Mouse (Mus musculus) midbrain, embryonic 16.5 days (tissue): ENCODE data around the gene Pwwp2b. TPM values are rescaled to one million over a fixed set of nuclear protein-coding genes. Genes with fewer than 3 reads are reported as not detected.

Source experiments
- ATAC-seq: fragments of 200-750 bp; cut with Nextera tagmentation; 2 replicates; pipeline ENCODE4 v1.8.0; 2017; ENCODE audit warnings: moderate TSS enrichment
- H3K27ac ChIP-seq: fragments of 300-500 bp; sonication (generic); 2 replicates; pipeline ENCODE4 v1.5.1; 2014; ENCODE audit warnings: mild to moderate bottlenecking, low read length, mixed read lengths
- H3K27me3 ChIP-seq: fragments of 300-500 bp; sonication (generic); 2 replicates; pipeline ENCODE4 v1.6.1; 2014; ENCODE audit warnings: low read depth, low read length, mixed read lengths; ENCODE audit not compliant: control insufficient read depth, insufficient read depth
- H3K36me3 ChIP-seq: fragments of 300-500 bp; sonication (generic); 2 replicates; pipeline ENCODE4 v1.6.1; 2014; ENCODE audit warnings: mild to moderate bottlenecking, low read length, moderate library complexity, mixed read lengths; ENCODE audit not compliant: control insufficient read depth, insufficient read depth
- H3K4me1 ChIP-seq: fragments of 300-500 bp; sonication (generic); 2 replicates; pipeline ENCODE4 v1.6.1; 2014; ENCODE audit warnings: mild to moderate bottlenecking, low read length, mixed read lengths; ENCODE audit not compliant: control insufficient read depth, insufficient read depth
- H3K4me2 ChIP-seq: fragments of 300-500 bp; sonication (generic); 2 replicates; pipeline ENCODE4 v1.6.1; 2014; ENCODE audit warnings: mild to moderate bottlenecking, low read length, mixed read lengths
- H3K4me3 ChIP-seq: fragments of 300-500 bp; sonication (generic); 2 replicates; pipeline ENCODE4 v1.5.1; 2014; ENCODE audit warnings: low read depth, mild to moderate bottlenecking, low read length, moderate library complexity, mixed read lengths
- H3K9ac ChIP-seq: fragments of 300-500 bp; sonication (generic); 2 replicates; pipeline ENCODE4 v1.6.1; 2014; ENCODE audit warnings: low read depth, low read length, mixed read lengths
- H3K9me3 ChIP-seq: fragments of 300-500 bp; sonication (generic); replicated peaks from 2 replicates; pipeline ENCODE4 v1.6.1; 2014; ENCODE audit warnings: mild to moderate bottlenecking, low read length, mixed read lengths; ENCODE audit not compliant: control insufficient read depth, poor library complexity, severe bottlenecking
- WGBS: fragments of 180-500 bp; shearing (Covaris S2); extraction: QIAGEN DNeasy Blood & Tissue Kit; methylation state at CpG from one replicate; pipeline ENCODE4 v1.1.7; 2014; 5-methylcytosine and 5-hydroxymethylcytosine counted together
- polyA plus RNA-seq: library from polyadenylated mRNA; unstranded; fragments of >200 nt; fragmentation: Nextera tagmentation; extraction: Ambion mirVana; gene quantifications from 2 replicates; pipeline ENCODE4 v1.2.1, GENCODE M21; 2015

The Pwwp2b gene
- 4.4 and 5.1 TPM in 2 replicates for polyA plus RNA-seq

- H3K4me3 ChIP-seq, result peak within 1 kb of the TSS; percentile 66
- ATAC-seq, result peak; percentile 69
- H3K4me2 ChIP-seq, result peak within 1 kb of the TSS; percentile 67
- peak within 1 kb of the TSS; percentile 74 for H3K9ac ChIP-seq
- H3K27me3 ChIP-seq, result peaks cover 8% of the 10 kb centered on the region; the same call in 1 of the 2 replicates
- peaks cover 16% of the 10 kb centered on the region for H3K4me1 ChIP-seq
- H3K27ac ChIP-seq, result 0 out of 2 replicates have a peak within 1 kb of the TSS, but pooled peaks have one; percentile 48
- no peaks in the 10 kb centered on the region for H3K36me3 ChIP-seq
- H3K9me3 ChIP-seq, result no peaks in the 10 kb centered on the region
- WGBS, result under 1% methylated on average over 48 of the region's 72 CpGs
Observed at GRCm38 (mm10) chr7:139247881-139248614, at the start of gene Pwwp2b. Gene Pwwp2b (plus strand): TSS chr7:139248482.

DNA sequence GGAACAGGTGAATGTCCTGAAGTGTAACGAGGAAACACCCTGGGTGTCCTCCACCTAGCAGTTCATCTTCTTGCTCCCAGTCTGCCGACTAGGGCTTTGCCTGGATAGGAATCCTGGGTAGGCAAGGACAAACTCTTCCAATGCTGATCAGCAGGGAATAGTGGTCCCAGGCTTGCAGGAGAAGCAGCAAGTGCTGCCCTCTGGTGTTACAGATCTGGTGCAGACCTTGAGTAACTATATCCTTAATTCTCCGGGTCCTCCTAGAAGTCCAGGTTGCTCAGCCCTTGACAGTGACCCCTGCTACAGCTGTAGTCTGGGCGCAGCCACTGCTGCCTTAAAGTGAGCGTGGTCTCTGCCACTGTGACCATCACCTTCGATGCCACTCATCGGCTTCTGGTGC is 48.2 kb upstream of the Pwwp2b start:
- H3K4me3 ChIP-seq, result no peak overlapping the region
- H3K4me1 ChIP-seq, result no peaks in the 10 kb centered on the region
- H3K27me3 ChIP-seq, result peaks cover 2% of the 10 kb centered on the region; the same call in 1 of the 2 replicates
- no peak overlapping the region for H3K9ac ChIP-seq
- H3K36me3 ChIP-seq, result no peaks in the 10 kb centered on the region
- peak; percentile 62 for ATAC-seq
- no peak overlapping the region for H3K27ac ChIP-seq
- no peak overlapping the region for H3K4me2 ChIP-seq
- WGBS, result 33% methylated on average over 7 of the region's 7 CpGs
- no peaks in the 10 kb centered on the region for H3K9me3 ChIP-seq

- no peak overlapping the region for H3K4me2 ChIP-seq
- H3K36me3 ChIP-seq, result no peaks in the 10 kb centered on the region
- no peaks in the 10 kb centered on the region for H3K9me3 ChIP-seq
- H3K27ac ChIP-seq, result no peak overlapping the region
- H3K4me1 ChIP-seq, result no peaks in the 10 kb centered on the region
- no peak overlapping the region for H3K4me3 ChIP-seq
- no peak overlapping the region for H3K9ac ChIP-seq
- no peak for ATAC-seq
- H3K27me3 ChIP-seq, result peaks cover 2% of the 10 kb centered on the region; the same call in 1 of the 2 replicates
- WGBS, result 71% methylated on average over 6 of the region's 6 CpGs
Observed at GRCm38 (mm10) chr7:139201209-139201608, 47.1 kb upstream of the Pwwp2b start.

DNA sequence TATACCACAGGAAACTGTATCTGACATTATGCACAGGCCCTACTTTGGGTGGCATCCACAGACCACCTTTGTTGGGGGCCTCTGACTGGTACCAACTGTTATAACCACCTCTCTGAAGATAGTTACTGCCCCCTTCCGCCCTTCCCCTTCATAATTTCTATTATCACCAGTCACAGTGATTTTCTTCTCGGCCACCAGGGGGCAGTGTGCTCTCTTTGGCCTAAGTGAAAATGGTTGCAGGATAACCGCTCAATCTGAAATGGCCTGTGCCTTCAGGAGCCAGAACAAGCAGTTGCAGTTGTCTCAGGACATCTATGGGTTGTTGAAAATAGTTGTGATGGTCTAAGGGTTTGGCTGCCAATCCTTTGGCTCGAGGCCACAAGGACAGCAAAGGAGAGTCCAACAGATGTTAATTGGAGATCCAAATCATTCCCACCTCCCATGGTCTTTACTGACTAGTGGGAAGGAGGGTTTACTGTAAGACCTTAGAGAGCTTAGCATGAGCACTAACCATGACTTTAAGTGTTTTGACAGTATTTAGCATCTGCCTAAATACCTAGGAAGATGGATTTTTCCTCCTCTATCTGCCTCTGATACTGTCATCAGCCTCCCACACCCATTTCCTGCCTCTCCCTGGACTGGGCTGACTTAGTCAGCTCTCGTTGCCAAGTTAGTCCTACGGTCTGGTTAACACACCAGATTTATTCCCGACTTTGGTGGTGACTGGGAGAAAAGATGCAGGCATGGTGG is 40.1 kb upstream of the Pwwp2b start:
- 35% methylated on average over 7 of the region's 7 CpGs for WGBS

GRCm38 (mm10) chr7:139208773-139209095 is 39.5 kb upstream of the Pwwp2b start:
- Histone ChIP-seq H3K27ac (no peak overlapping the region), H3K4me2 (no peak overlapping the region), H3K4me3 (no peak overlapping the region), H3K36me3 (no peaks in the 10 kb centered on the region), H3K9ac (no peak overlapping the region), H3K27me3 (no peaks in the 10 kb centered on the region), H3K9me3 (no peaks in the 10 kb centered on the region), H3K4me1 (peaks cover 7% of the 10 kb centered on the region)
- 94% methylated on average over 4 of the region's 4 CpGs for WGBS
- ATAC-seq, result no peak

More for the DNA sequence above, 40.1 kb upstream of the Pwwp2b start:
- no peak for ATAC-seq
- H3K4me1 ChIP-seq, result peaks cover 4% of the 10 kb centered on the region
- H3K9ac ChIP-seq, result no peak overlapping the region
- H3K27ac ChIP-seq, result no peak overlapping the region
- no peak overlapping the region for H3K4me2 ChIP-seq
- no peaks in the 10 kb centered on the region for H3K9me3 ChIP-seq
- H3K36me3 ChIP-seq, result no peaks in the 10 kb centered on the region
- no peaks in the 10 kb centered on the region for H3K27me3 ChIP-seq
- no peak overlapping the region for H3K4me3 ChIP-seq

GRCm38 (mm10) chr7:139211761-139212160 is 36.5 kb upstream of the Pwwp2b start:
- H3K4me2 ChIP-seq, result no peak overlapping the region
- H3K4me1 ChIP-seq, result peaks cover 10% of the 10 kb centered on the region
- H3K27me3 ChIP-seq, result no peaks in the 10 kb centered on the region
- H3K9ac ChIP-seq, result no peak overlapping the region
- no peak overlapping the region for H3K27ac ChIP-seq
- H3K4me3 ChIP-seq, result no peak overlapping the region
- no peaks in the 10 kb centered on the region for H3K36me3 ChIP-seq
- ATAC-seq, result no peak
- 89% methylated on average over 6 of the region's 6 CpGs for WGBS
- H3K9me3 ChIP-seq, result no peaks in the 10 kb centered on the region

DNA sequence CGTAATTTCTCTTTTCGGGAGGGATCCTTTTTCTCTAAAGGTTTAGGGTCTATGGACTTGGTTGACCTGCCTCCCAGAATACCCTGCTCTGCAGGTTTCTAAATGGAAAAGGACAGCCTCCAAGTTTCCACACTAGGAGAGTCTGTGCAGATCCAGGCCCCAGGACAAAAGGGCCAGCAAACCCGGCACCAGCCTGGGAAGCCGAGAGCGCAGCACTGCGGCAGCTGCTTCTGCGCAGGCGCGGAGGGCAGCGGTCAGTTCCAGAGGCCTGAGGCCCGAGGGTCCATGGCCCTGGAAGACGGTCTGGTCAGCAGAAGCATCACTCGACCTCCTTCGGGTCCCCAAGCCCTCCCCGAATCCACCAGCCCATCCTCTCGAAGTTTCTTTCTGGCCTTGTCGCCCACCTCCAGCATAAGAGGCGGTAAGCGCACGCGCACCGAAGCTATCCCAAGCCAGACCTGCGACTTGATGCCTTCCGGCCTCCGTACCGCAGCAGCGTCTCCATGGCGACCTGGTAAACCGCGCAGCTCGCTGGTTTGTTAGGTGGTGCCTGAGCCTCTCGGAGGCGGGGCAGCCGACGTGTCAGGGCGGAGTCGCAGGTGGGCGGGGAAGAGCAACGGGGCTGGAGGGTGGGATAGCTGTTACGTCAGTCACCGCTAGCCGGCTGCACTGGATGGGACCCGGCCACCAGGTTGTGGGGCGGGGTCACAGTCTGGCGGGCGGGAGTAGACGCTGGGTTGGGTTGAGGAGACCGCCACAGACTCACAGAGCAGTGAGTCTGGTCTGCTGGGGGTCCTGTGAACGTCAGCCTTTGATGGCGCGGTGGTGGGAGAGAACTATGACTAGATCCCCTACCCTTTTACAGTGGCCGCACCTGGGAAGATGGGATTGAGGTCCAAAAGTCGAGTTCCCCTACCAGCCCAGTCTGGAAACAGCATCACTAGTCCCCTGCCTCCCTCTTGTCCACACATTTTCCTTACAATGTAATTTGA is 35.2 kb upstream of the Pwwp2b start, which contains the start of the genes Lrrc27 and Stk32c:
Lrrc27 (plus strand) TSS at position 235 of the 992 bp plus-strand sequence.
Stk32c (minus strand) TSS at position 554 of the 992 bp plus-strand sequence.
- WGBS, result 2% methylated on average over 53 of the region's 53 CpGs
- Histone ChIP-seq H3K36me3 (no peaks in the 10 kb centered on the region), H3K4me2 (peak within 1 kb of the TSS; percentile 73), H3K4me3 (peak within 1 kb of the TSS; percentile 65), H3K9me3 (no peaks in the 10 kb centered on the region), H3K27ac (peak within 1 kb of the TSS; percentile 92), H3K27me3 (no peaks in the 10 kb centered on the region), H3K9ac (peak within 1 kb of the TSS; percentile 80), H3K4me1 (peaks cover 10% of the 10 kb centered on the region)
- ATAC-seq, result peak; percentile 97

DNA sequence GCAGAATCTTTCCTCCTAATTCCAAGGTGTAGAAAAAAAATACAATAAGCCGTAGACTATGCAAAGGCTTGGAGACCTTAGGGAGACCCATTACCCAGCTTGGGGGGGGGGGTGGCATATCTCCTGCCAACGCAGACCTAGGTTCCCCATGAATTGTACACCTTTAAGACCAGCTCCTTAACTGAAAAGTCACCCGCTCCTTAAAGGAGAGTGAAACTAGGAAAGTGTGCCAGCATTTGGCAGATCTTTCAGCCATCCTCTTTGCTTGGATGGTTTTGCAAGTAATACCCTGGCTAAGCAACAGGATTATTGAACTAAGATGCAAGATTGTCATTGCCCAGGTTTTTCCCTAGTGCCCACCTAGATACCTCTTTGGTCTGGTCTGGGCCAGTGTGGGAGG is 34.5 kb upstream of the Pwwp2b start:
- no peaks in the 10 kb centered on the region for H3K9me3 ChIP-seq
- H3K9ac ChIP-seq, result peak overlapping the region; percentile 71
- 62% methylated on average over 3 of the region's 3 CpGs for WGBS
- no peaks in the 10 kb centered on the region for H3K36me3 ChIP-seq
- no peaks in the 10 kb centered on the region for H3K27me3 ChIP-seq
- peak overlapping the region; percentile 65 for H3K4me3 ChIP-seq
- ATAC-seq, result peak; percentile 22
- H3K27ac ChIP-seq, result peak overlapping the region; percentile 92
- peaks cover 10% of the 10 kb centered on the region for H3K4me1 ChIP-seq
- H3K4me2 ChIP-seq, result peak overlapping the region; percentile 73
